7 mouse cellular contexts compared by ENCODE assay signal in the genomic region with DNA sequence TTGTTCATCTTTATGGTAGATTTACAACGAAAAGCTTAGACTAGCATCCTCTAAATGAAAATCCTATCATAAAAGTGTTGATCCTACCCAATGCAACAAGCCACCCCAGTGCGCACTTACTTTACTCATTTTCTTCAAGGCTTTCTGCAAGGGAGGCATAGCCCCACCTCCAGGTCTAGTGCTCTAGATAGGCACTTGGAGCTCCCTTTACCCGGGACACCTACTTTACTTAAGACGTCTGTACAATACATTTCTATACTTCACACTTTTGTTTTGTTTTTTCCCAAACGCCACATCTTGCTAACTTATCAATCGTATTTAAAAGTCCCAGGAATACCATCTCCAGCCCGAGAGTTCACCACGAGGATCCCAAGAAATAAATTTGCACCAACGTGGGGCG. TPM values are rescaled to one million over a fixed set of nuclear protein-coding genes. Genes with fewer than 3 reads are reported as not detected.
DNase-seq lines count a peak whose midpoint lies in the region; ATAC-seq and TF ChIP-seq lines count a peak whose summit lies in the region.

No protein-coding gene starts in this region.

- H3K27ac ChIP-seq in spleen, adult 2 months (ENCODE audit: insufficient read depth, low read length), result peak overlapping the region; percentile 92
- H3K27ac ChIP-seq in embryonic facial prominence, embryonic 15.5 days (replicated peaks), result peak overlapping the region; percentile 97
- H3K27ac ChIP-seq in limb, embryonic 13.5 days, result peak overlapping the region; percentile 94
- peak overlapping the region; percentile 94 for H3K27ac ChIP-seq in stomach, embryonic 15.5 days

- ATAC-seq in embryonic facial prominence, embryonic 15.5 days (ENCODE audit: insufficient number of reproducible peaks, low FRiP score, low TSS enrichment, low read depth), result no peak
- ATAC-seq in limb, embryonic 13.5 days (ENCODE audit: low FRiP score, low read depth), result no peak
- ATAC-seq in stomach, embryonic 15.5 days (ENCODE audit: insufficient read depth, low FRiP score, low read depth), result no peak

- peak overlapping the region; percentile 69 for H3K4me2 ChIP-seq in embryonic facial prominence, embryonic 15.5 days (replicated peaks)
- peak overlapping the region; percentile 68 for H3K4me2 ChIP-seq in limb, embryonic 13.5 days (replicated peaks)
- peak overlapping the region; percentile 68 for H3K4me2 ChIP-seq in stomach, embryonic 15.5 days

- H3K36me3 ChIP-seq in spleen, adult 2 months (ENCODE audit: control insufficient read depth, insufficient read depth, low read length), result peaks cover 10% of the 10 kb centered on the region; the same call in 1 of the 2 replicates
- H3K36me3 ChIP-seq in embryonic facial prominence, embryonic 15.5 days, result peaks cover 36% of the 10 kb centered on the region
- peaks cover 48% of the 10 kb centered on the region for H3K36me3 ChIP-seq in limb, embryonic 13.5 days
- peaks cover 16% of the 10 kb centered on the region for H3K36me3 ChIP-seq in stomach, embryonic 15.5 days

- H3K9me3 ChIP-seq in embryonic facial prominence, embryonic 15.5 days (replicated peaks), result no peaks in the 10 kb centered on the region
- H3K9me3 ChIP-seq in limb, embryonic 13.5 days, result no peaks in the 10 kb centered on the region
- no peaks in the 10 kb centered on the region for H3K9me3 ChIP-seq in stomach, embryonic 15.5 days

- no peak for DNase-seq in spleen, adult 2 months (ENCODE audit: low read depth in 1 of 2, low spot score in 2 of 2)
- no peak for DNase-seq in spleen, postnatal 4 days (ENCODE audit: low spot score in 2 of 2)
- no peak for DNase-seq in kidney, adult 18-20 months
- DNase-seq in lung, postnatal 25 days (ENCODE audit: low spot score), result no peak

- 9% methylated on average over 10 of the region's 10 CpGs for whole genome bisulfite sequencing in spleen, adult 2 months
- 8% methylated on average over 10 of the region's 10 CpGs for WGBS in embryonic facial prominence, embryonic 15.5 days
- WGBS in limb, embryonic 13.5 days, result 11% methylated on average over 10 of the region's 10 CpGs
- 7% methylated on average over 10 of the region's 10 CpGs for WGBS in stomach, embryonic 15.5 days

- H3K27me3 ChIP-seq in spleen, adult 2 months (ENCODE audit: control insufficient read depth, insufficient read depth, low read length), result no peaks in the 10 kb centered on the region
- no peaks in the 10 kb centered on the region for H3K27me3 ChIP-seq in embryonic facial prominence, embryonic 15.5 days
- H3K27me3 ChIP-seq in limb, embryonic 13.5 days, result no peaks in the 10 kb centered on the region
- no peaks in the 10 kb centered on the region for H3K27me3 ChIP-seq in stomach, embryonic 15.5 days (replicated peaks)

- H3K9ac ChIP-seq in embryonic facial prominence, embryonic 15.5 days, result peak overlapping the region; percentile 79
- H3K9ac ChIP-seq in limb, embryonic 13.5 days, result peak overlapping the region; percentile 85
- H3K9ac ChIP-seq in stomach, embryonic 15.5 days, result peak overlapping the region; percentile 75

- peak overlapping the region; percentile 95 for H3K4me3 ChIP-seq in spleen, adult 2 months (ENCODE audit: extremely low read depth, insufficient read depth, insufficient read length)
- H3K4me3 ChIP-seq in embryonic facial prominence, embryonic 15.5 days (replicated peaks), result peak overlapping the region; percentile 70
- peak overlapping the region; percentile 69 for H3K4me3 ChIP-seq in limb, embryonic 13.5 days
- peak overlapping the region; percentile 73 for H3K4me3 ChIP-seq in stomach, embryonic 15.5 days (replicated peaks)

- no peak for TF ChIP-seq POLR2A in spleen, adult 2 months (IDR thresholded peaks at IDR 0.05; ENCODE audit: low read depth, low read length)

- H3K4me1 ChIP-seq in spleen, adult 2 months (ENCODE audit: control insufficient read depth, insufficient read depth, insufficient read length), result peaks cover 4% of the 10 kb centered on the region
- H3K4me1 ChIP-seq in embryonic facial prominence, embryonic 15.5 days, result peaks cover 20% of the 10 kb centered on the region
- peaks cover 21% of the 10 kb centered on the region for H3K4me1 ChIP-seq in limb, embryonic 13.5 days
- peaks cover 13% of the 10 kb centered on the region; the same call in 1 of the 2 replicates for H3K4me1 ChIP-seq in stomach, embryonic 15.5 days

- TF ChIP-seq CTCF in spleen, adult 2 months (IDR thresholded peaks at IDR 0.05; ENCODE audit: extremely low read depth, insufficient read depth, insufficient read length, insufficient replicate concordance), result no peak

RNA-seq across cellular contexts. Expression of gene Nif3l1, which starts 0.3 kb away (rescaled TPM):
- polyA plus RNA-seq in spleen, adult 2 months (2012; rRNA removed), result 7.5 and 8.6 TPM in 2 replicates
- 40.6 and 44.5 TPM in 2 replicates for polyA plus RNA-seq in embryonic facial prominence, embryonic 15.5 days (2015; fragmentation: Nextera tagmentation; extraction: Ambion mirVana)
- 55.1 and 56.8 TPM in 2 replicates for polyA plus RNA-seq in limb, embryonic 13.5 days (2015; fragmentation: Nextera tagmentation; extraction: Ambion mirVana)
- polyA plus RNA-seq in stomach, embryonic 15.5 days (2015; fragmentation: Nextera tagmentation; extraction: Ambion mirVana), result 36.8 and 40.0 TPM in 2 replicates

RNA-seq across cellular contexts. Expression of gene Ppil3, which starts 0.6 kb away (rescaled TPM):
- polyA plus RNA-seq in spleen, adult 2 months (2012; rRNA removed), result 9.4 and 16.9 TPM in 2 replicates
- polyA plus RNA-seq in embryonic facial prominence, embryonic 15.5 days (2015; fragmentation: Nextera tagmentation; extraction: Ambion mirVana), result 52.2 and 54.4 TPM in 2 replicates
- 63.5 and 64.6 TPM in 2 replicates for polyA plus RNA-seq in limb, embryonic 13.5 days (2015; fragmentation: Nextera tagmentation; extraction: Ambion mirVana)
- polyA plus RNA-seq in stomach, embryonic 15.5 days (2015; fragmentation: Nextera tagmentation; extraction: Ambion mirVana), result 49.1 and 49.4 TPM in 2 replicates

RNA-seq across cellular contexts. Expression of gene Clk1, which starts 20.8 kb away (rescaled TPM):
- 37.5 and 48.1 TPM in 2 replicates for polyA plus RNA-seq in spleen, adult 2 months (2012; rRNA removed)
- polyA plus RNA-seq in embryonic facial prominence, embryonic 15.5 days (2015; fragmentation: Nextera tagmentation; extraction: Ambion mirVana), result 197 and 201 TPM in 2 replicates
- 230 and 244 TPM in 2 replicates for polyA plus RNA-seq in limb, embryonic 13.5 days (2015; fragmentation: Nextera tagmentation; extraction: Ambion mirVana)
- 185 and 188 TPM in 2 replicates for polyA plus RNA-seq in stomach, embryonic 15.5 days (2015; fragmentation: Nextera tagmentation; extraction: Ambion mirVana)

RNA-seq across cellular contexts. Expression of gene Bzw1, which starts 52.0 kb away (rescaled TPM):
- 12.1 and 13.3 TPM in 2 replicates for polyA plus RNA-seq in spleen, adult 2 months (2012; rRNA removed)
- polyA plus RNA-seq in embryonic facial prominence, embryonic 15.5 days (2015; fragmentation: Nextera tagmentation; extraction: Ambion mirVana), result 292 and 297 TPM in 2 replicates
- 362 and 384 TPM in 2 replicates for polyA plus RNA-seq in limb, embryonic 13.5 days (2015; fragmentation: Nextera tagmentation; extraction: Ambion mirVana)
- 293 and 313 TPM in 2 replicates for polyA plus RNA-seq in stomach, embryonic 15.5 days (2015; fragmentation: Nextera tagmentation; extraction: Ambion mirVana)
